Mouse (Mus musculus) brain, embryonic 18.5 days (tissue): Measurements from ENCODE around the gene Dkkl1.
"Not testable (repeated sequence)": the region's sequence is repeated elsewhere in the genome, so short reads cannot be mapped to it uniquely, and the experiment has no call there.

Experiments used
- DNase-seq: peaks from one replicate; pipeline ENCODE4 v3.0.0-alpha.2; 2012; ENCODE audit warnings: low read depth, low spot score

Gene Dkkl1

DNA sequence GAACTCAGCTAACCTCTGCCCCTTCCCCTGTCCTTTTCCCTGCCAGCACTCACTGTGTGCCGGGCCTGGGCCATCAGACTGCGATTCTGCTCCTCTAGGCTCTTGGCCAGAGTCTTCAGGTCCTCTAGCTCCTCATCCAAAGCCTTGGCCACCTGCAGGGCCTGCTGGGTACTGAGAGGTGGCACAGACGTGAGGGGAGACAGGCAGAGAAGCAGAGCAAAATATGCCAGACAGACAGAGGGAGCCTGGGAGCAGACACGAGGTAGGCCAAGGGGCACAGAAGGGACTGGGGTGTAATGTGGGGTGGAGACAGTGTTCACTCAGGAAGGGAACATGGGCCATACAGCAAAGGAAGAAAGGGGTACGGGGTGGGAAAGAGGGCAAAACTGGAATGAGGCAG lies 18.5 kb downstream of the Dkkl1 start:
- DNase-seq, result no peak

DNA sequence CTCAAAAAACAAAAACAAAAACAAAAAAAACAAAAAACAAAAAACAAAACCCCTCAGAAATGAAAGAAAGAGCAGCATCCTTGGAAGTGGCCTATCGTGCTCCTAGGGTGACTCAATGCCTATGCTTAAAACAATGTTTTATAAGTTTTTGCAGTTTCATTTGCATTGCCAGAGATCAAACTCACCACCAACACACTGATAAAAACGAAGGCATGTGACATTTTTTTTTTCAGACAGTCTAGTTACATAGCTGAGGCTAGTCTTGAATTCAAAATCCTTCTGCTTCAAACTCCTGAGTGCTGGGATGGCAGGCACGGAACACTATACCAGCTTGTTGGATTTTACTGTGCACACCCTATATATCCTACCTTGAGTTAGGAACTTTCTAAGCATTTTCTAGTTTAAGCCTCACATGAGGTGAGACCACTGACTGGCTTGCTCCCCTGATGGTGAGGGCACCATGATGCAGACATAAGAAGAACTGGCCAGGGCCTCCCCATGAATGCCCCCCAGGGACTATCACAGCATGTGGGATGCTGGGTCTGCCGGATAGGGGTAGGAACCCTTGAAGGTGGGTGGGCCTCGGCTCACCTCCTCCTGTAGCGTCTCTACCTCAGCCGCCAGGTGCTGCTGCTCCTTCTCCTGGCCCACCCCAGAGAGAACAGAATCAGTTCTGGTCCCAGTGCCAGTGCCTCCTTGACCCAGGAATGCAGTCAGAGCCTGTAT lies 19.2 kb downstream of the Dkkl1 start:
- DNase-seq, result no peak

DNA sequence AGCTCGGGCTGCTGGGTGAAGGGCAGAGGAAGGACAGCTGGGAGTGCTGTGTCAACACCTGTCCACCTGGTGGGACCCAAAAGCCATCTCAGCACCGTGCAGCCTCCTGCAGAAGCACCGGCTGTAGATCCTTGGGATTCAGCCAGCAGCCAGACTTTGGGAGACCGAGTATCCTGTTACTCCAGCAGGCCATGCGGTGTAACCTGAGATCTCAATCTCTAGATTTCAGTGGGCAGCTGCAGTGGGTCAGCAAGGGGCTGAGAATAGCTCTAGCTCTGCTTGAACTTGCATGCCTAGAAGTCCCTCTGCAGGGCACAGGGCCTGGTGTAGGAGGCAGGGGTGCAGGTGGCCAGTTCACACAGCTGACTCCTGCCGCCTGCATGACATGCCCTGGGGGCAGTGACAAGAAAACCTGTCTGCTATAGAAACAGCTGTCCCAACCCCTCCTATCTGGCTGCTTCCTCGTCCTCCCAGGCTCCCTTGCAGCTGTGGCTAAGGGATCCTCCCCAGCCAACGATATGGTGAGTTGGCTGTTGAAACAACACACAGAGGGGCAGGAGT lies 20.1 kb downstream of the Dkkl1 start:
- no peak for DNase-seq

DNA sequence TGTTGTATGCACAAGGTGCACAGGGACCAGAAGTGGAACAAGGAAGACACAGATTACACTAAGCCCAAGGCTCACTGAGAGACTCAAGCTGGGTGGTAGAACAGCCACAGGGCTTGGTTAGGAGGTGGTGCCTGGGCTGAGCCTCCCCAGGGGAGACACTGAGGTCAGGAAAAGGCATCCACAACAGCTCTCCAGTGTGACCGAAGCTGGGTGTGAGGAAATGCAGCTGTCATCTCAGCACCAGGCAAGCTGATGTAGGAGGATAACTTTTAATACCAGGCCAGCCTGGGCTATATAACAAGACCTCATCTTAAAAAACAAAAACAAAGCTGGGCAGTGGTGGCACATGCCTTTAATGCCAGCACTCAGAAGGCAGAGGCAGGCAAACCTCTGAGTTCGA lies 20.8 kb downstream of the Dkkl1 start:
- DNase-seq, result no peak

DNA sequence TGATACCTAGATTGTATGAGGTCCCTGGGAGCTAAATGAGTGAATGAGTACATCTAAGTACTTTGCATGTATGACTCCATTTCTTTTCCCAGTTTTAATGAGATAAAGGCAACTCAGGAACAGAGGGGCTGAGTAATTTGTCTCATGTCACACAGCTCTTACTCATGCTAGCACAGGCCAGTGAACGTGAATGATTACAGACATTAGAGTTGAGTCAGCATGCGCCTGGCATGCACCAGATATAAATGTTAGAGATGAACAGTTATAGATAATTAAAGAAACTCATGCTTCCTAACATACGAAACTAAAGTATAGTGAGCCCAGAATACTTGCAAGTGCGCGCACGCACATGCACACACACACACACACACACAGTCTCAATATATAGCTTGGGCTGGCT lies 21.8 kb downstream of the Dkkl1 start:
- DNase-seq, result no peak

DNA sequence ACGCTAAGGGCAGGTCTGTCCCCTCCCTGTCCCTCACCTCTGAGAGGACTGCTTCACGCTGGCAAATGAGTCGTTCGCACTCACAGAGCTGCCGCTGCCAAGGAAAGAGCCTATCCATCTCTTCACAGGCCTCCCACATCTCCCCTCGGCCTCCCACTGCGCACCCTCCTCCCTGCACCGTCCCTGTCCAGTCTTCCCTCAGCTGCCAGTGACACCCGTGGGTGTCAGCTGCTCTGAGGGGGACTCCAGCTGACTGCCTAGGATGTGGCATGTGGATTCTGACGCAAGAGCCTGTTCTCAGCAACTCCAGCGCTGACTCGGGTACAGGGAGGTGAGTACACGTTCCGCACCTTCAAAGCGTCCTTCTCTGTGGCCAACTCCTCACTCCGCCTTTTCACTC lies 22.3 kb downstream of the Dkkl1 start:
- no peak for DNase-seq

DNA sequence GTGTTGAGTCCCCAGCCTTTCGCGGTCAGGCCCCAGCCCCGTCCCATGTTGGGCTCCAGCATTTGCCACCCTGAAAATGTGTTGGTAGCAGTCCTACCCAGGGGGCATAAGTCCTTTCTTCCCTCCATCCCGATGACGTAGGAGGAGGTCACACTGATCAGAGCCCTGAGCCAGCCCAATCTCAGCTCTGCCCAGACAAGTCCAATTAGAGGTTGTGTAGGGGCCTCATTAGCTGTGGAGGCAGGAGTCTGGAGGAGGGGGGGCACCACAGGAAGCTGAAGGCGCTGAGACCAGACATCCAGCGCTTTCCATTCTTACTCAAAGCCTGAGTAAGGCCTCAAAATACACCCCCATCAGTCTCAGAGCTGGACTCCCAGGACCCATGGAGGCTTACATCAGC lies 26.0 kb downstream of the Dkkl1 start:
- no peak for DNase-seq

DNA sequence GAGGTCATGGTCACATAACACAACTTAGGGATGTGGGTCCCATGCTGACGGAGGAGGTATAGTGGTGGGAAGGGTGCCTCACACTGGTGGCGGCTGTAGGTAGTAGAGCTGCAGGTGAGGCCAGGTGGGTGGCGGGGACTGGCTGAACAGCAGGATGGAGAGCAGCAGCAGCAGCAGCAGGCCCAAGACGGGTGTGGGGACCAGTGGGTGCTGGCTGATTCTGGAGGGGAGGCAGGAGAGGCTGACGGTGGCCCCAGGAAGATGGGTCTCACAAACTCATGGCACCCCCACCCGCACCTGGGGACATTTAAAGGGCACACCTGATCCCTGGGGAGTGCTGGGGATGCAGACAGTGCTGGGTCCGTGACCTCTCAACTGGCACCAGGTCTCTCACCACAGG lies 28.3 kb downstream of the Dkkl1 start:
- DNase-seq, result no peak

DNA sequence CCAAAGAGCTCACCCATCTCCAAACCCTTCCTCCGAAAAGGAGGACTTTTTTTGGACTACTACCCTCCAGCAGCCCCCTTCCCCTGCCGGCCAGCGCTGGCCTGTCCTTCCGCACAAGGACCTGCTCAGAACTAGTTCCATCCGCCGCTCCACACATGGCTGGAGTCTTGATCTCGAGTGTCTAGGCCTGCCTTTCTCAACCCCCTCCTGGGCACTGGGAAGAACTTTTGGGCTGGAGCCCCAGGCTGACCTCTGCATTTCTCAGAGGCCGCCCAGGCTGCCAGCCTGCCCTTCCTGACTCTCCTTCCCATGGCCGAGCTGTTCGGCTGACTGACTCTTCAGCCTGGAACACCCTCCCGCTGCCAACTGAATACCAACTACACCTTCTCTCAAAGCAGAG lies 29.3 kb downstream of the Dkkl1 start:
- DNase-seq, result no peak

DNA sequence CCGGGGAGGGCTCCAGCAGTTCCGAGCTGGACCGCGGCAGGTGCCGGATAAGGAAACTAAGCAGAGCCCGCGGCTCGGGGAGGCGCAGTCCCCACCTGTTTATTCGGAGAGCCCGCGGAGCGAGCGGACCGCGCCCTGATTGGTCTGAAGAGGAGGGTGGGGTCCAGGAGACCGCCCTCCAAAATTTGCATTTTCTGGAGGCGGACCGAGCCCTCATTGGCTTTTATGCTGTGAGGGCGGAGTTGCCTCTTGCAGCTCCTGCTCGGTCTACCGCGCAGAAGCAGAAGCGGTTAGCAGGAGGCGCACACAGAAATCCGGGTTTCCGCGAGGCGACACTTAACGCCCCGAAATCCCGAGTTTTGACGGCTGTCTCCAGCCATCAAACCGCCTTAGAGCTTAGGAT lies 29.7 kb downstream of the Dkkl1 start:
- DNase-seq, result peak; percentile 50

DNA sequence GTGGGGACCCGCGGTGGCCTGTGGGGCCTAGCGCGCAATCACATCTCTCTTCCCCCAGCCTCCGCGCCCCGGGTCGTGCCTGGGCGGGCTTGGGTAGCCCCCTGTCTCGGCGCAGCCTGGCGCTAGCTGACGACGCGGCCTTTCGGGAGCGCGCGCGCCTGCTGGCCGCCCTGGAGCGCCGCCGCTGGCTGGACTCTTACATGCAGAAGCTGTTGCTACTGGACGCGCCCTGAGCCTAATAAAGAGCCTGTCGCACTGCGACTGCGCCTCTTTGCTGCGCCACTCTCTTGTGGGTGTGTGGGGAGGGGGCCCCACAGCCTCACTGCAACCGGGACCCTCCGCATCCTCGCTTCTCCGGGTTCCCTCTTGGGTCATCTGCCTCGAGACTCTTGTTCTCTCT lies 30.4 kb downstream of the Dkkl1 start:
- DNase-seq, result no peak

DNA sequence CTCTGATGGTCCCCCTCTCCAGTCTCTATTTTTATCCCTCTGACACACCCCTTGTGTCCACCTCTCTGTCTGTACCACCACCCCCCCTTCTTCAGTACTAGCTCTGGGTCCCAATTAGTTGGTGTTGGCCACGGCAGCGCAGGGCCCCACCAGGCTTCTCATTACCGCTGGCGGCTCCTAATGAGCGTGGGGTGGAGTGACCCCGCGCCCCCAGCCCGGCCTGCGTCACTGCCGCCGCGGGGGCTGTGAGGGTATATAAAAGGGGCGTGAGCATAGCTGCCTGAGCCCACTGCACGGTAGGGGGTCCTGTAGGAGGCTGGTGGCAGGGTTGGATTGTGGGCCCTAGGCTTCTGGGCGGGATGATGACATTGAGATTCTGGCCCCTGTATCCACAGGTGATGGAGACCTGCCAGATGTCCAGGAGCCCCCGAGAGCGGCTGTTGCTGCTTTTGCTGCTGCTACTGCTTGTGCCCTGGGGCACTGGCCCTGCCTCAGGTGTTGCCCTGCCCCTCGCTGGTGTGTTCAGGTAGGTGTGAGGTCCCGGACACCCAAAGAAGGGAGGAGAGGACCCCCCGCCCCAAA lies 31.0 kb downstream of the Dkkl1 start, which contains the start of gene Pth2:
Gene Pth2, plus strand, starts transcription at position 100 of the 582 bp plus-strand sequence.
- no peak for DNase-seq

DNA sequence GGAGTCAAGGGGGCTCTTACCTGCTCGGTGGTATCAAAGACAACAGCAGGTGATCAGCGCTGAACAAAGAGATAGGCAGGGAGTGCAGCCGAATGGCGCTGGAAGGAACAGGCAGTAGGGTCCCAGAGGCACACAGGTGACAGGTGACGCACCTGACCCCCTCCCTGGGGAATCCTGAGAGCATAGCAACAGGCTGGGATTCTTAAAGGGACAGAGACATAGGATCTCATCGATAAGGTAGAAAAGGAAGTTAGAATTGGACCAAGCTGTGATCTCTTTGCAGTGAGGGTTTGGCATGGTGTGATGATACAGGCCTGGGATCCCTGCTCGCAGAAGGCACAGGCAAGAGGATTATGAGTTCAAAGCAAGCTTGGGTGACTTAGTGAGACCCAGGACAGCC lies 32.5 kb downstream of the Dkkl1 start, which contains the start of gene Gfy:
Gene Gfy, minus strand, starts transcription at position 101 of the 400 bp plus-strand sequence.
- DNase-seq, result no peak

DNA sequence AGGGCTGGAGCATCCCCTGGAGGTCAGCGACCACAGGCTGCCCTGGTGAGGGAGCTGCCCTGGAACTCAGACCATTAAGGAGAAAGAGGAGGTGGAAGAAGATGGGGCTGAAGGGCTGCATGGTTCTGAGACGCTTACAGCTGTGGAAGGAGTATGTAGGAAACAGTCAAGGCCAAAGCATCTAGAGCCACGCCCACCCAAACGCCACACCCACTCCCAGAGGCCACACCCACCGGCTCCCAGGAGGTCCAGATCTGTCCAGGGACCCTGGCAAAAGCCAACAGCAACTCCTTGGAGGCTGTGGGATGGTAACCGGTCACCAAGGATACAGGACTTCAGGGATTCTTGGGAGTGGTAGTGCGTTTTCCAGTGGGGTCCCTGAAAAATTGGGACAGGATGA lies 33.4 kb downstream of the Dkkl1 start:
- no peak for DNase-seq

DNA sequence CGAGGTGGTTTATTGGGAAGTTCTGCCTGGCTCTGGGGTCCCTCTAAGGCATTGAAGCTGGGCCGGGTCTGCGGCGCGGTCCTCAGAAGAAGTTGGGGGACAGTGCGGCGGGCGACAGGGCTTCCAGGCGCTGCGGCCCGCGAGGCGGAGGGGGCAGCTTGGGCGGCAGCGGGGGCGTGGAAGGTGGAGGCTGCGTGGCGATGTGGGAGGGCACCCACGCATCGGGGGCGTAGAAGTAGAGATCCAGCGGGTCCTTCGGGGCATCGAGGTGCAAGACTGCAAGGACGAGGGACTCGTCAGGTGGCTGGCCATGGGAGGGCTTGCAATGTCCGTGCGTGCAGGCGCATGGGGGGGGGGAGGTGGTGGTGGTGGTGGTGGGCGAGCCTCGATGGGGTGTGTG lies 35.6 kb downstream of the Dkkl1 start:
- no peak for DNase-seq

DNA sequence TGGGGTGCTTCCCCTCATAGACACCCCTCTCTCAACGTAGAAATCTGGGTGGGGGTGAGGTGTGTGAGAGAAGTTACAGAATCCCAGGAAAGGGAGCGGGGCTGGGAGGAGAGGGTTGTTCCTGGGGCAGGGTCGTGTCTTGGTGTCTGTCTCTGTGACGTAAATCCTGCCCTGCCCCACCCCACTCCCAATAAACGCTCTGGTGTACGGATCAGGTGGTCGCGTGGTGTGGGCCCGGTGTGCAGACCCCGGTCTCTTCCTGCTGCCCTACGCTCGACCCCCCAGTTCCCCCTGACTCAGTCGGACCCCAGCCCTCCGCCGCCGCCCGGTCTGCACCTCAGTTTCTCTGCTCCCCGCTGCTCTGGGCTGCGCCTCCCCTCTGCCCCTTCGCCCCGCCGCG lies 36.0 kb downstream of the Dkkl1 start:
- no peak for DNase-seq

DNA sequence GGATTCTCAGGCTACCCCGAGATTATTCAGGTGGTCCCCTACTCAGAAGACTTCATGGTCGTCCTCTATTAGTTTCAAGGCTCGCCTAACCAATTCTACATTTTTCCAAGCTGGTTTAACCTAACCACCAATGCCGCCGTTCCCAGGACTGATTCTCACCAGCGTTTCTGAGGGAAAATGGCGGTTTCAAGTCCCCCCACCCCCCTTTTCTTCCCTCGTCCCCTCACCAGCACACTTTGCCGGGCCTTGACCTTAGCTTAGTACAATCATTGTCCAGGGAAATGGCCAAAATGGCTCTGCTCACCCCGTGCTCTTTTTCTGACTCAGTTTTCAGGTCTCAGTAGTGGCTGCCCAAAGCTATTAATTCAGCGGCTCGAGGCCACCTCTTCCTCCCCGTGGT lies 36.5 kb downstream of the Dkkl1 start:
- DNase-seq, result no peak

DNA sequence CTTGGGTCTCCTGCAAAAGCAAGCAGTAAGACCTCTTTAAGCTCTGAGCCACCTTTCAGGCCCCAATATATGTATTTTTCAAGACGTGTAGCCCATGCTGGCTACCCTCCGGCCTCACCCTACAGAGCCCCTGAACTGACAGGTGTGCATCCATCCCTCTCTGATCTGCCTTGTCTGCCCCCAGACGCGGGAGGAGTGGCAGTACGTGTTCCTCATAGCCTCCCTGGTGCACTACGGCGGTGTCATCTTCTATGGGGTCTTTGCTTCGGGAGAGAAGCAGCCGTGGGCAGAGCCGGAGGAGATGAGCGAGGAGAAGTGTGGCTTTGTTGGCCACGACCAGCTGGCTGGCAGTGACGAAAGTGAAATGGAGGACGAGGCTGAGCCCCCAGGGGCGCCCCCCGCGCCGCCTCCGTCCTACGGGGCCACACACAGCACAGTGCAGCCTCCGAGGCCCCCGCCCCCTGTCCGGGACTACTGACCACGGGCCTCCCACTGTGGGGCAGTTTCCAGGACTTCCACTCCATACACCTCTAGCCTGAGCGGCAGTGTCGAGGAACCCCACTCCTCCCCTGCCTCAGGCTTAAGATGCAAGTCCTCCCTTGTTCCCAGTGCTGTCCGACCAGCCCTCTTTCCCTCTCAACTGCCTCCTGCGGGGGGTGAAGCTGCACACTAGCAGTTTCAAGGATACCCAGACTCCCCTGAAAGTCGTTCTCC lies 37.2 kb downstream of the Dkkl1 start:
- no peak for DNase-seq

DNA sequence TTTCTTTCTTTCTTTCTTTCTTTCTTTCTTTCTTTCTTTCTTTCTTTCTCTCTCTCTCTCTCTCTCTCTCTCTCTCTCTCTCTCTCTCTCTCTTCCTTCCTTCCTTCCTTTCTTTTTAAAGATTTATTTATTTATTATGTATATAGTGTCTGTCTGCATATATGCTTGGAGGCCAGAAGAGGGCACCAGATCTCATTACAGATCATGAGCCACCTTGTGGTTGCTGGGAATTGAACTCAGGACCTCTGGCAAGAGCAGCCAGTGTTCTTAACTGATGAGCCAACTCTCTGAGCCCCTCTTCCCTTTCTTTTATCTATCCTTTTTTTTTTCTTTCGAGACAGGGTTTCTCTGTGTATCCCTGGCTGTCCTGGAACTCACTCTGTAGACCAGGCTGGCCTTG lies 38.2 kb downstream of the Dkkl1 start:
- not testable (repeated sequence) for DNase-seq

DNA sequence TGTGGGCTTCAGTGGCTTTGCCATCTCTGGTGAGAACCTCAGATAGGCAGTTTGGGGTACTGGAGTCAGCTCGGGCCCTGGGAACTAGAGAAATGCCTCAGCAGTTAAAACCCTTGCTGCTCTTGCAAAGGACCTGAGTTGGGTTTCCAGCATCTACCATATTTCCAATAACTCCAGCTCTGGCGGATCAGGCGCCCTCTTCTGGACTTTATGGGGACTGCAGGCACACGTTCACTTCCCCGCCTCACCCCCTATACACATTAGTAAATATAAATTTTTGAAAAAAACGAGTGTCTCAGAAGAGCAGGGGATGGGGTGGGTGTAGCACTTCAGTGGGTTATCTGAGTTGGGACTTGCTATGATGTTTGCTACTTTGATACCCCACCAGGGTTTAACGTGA lies 39.0 kb downstream of the Dkkl1 start:
- DNase-seq, result no peak

DNA sequence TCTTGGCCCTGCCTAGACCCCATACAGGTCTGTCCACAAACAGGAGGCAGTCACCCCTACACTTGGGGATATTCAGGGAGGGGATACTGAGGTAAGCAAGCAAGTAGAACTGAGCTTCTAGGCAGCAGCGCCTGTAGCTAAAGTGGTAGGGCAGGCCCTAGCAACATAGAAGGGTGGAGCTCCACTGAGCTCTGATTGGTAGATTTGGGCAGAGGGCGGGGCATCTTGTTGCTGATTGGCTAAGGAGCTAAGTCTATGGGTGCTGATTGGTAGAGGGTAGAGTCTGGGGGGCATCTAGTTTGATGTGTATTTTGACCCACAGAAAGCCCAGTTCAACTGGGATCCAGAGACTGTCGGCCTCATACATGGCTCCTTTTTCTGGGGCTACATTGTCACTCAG lies 42.5 kb downstream of the Dkkl1 start:
- DNase-seq, result no peak

DNA sequence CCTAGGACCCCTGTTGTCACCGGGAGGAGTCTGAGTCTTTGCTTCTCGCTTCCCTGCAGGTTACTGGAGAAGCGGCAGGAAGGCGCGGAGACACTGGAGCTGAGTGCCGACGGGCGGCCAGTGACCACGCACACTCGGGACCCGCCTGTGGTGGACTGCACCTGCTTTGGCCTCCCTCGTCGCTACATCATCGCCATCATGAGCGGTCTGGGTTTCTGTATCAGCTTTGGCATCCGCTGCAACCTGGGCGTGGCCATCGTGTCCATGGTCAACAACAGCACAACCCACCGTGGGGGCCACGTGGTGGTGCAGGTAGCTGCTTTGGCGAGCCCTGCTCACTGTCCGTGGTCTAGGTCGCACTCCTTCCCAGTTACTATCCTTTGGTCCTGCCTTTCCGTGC lies 43.3 kb downstream of the Dkkl1 start:
- DNase-seq, result no peak
